Mouse (Mus musculus) E14TG2a.4 (cell line): ENCODE measurements around the gene Fam104a.

Experiments
- CTCF ChIP-seq: conservative IDR thresholded peaks from 2 replicates; pipeline ENCODE4 v1.5.1; 2014; ENCODE audit warnings: low read length
- POU5F1 ChIP-seq: IDR thresholded peaks from 2 replicates; pipeline ENCODE4 v1.6.1; 2014; ENCODE audit warnings: low read length, borderline replicate concordance

DNA sequence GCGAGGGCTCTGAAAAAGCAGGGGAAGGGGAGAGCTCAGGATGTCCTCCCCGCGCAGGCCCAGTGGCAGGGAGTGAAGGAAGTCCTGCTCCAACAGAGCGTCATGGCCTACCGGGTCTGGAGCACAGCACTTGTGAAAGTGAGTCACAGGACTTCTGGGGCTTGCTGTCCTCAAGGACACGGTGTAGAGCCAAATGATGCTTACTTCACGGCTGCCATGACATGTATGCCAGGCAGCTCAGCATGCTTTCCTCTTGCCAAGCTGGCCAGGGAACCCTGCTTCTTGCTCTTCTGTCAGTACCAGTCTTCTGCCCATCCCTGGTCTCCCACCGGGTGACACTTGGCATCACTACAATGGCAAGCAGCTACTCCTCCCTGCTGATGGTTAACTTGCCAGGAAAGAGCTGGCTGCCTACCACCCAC lies 27.4 kb downstream of the Fam104a start:
- TF ChIP-seq CTCF (no peak), POU5F1 (no peak)
